Mouse (Mus musculus) 416B (cell line): ENCODE data around the gene Abhd8.
"Not testable (repeated sequence)": the region's sequence is repeated elsewhere in the genome, so short reads cannot be mapped to it uniquely, and the experiment has no call there.

Experiments
- DNase-seq: peaks from one replicate; pipeline ENCODE4 v3.0.0; 2011; ENCODE audit warnings: low read depth

Gene Abhd8

GRCm38 (mm10) chr8:71460716-71461115 lies 2.7 kb downstream of the Abhd8 start:
- no peak for DNase-seq

DNA sequence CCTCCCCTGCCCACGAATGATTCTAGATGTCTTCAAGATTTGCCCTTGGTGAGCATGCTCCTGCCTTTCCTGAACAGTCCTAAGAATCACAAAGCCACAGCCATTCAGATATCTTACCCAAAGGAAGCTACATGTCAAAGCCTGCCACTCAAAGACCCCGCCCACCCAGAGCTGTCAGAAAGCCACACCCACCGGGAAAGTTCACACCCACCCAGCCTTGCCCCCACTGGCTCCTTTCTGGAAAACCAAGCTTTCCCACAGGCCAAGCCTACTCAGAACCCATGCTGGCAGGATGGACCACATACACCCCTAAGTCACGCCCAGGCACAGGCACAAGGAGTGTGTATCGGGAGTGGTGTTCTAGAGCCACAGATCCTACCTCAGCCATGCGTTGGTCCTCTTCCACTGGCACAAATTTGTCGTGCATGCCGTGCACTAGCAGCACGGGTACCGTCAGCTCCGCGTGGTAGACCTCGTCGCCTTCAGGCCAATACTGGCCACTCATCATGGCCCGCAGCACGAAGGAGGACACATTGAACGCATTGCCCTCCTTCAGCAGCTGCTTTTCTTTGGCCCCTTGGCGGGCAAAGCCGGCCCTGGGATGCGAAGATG lies 5.7 kb downstream of the Abhd8 start:
- no peak for DNase-seq

GRCm38 (mm10) chr8:71456906-71457305 lies 6.5 kb downstream of the Abhd8 start:
- DNase-seq: no peak

DNA sequence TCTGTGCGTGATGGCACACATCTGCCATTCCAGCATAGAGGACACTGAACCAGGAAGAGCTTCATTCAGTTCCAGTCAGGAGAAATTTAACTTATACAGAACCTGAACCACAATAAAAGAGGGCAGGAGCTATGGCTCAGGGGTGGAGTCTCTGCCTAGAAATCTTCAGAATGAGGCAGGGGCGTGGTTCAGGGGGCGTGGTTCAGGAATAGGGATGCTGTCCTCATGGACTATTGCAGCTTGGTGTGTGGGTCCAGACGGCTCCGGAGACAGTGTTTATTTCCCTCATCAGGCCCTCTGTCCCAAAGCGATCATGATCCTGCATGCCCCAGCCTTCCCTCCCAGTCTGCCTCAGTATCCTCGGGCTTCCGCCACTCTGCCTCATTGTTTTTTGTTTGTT lies 8.8 kb downstream of the Abhd8 start:
- no peak for DNase-seq

DNA sequence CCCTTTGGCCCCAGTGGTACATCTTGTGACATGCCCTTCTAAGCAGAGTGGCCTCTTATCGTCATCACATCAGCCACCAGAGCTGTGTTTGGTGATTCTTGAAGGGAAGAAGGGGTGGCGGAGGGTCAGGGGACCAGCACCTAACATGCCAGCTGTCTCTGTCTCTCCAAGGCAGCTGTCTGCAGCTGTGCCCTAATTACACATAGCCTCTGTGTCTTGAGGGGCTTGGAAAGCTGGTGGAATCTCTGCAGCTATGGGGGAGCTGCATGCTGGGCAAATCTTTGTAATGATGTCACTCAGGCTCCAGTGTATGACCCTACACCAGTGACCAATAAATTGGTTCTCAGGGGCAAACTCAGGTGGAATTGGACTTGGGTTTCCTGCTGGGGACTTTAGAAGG lies 10.8 kb downstream of the Abhd8 start:
- DNase-seq: no peak

GRCm38 (mm10) chr8:71451777-71452176 lies 11.7 kb downstream of the Abhd8 start:
- DNase-seq: no peak

GRCm38 (mm10) chr8:71451337-71451736 lies 12.1 kb downstream of the Abhd8 start:
- no peak for DNase-seq

GRCm38 (mm10) chr8:71445096-71445495 lies 18.4 kb downstream of the Abhd8 start:
- DNase-seq: no peak

GRCm38 (mm10) chr8:71441404-71441803 lies 22.1 kb downstream of the Abhd8 start:
- peak; percentile 80 for DNase-seq

GRCm38 (mm10) chr8:71437041-71437440 lies 26.4 kb downstream of the Abhd8 start:
- no peak for DNase-seq

- not testable (repeated sequence) for DNase-seq
Measured at GRCm38 (mm10) chr8:71432935-71433334, 30.5 kb downstream of the Abhd8 start.

- no peak for DNase-seq
Measured at GRCm38 (mm10) chr8:71422121-71422520, 41.3 kb downstream of the Abhd8 start.

GRCm38 (mm10) chr8:71411535-71412273 lies 51.8 kb downstream of the Abhd8 start:
- DNase-seq: peak; percentile 83

DNA sequence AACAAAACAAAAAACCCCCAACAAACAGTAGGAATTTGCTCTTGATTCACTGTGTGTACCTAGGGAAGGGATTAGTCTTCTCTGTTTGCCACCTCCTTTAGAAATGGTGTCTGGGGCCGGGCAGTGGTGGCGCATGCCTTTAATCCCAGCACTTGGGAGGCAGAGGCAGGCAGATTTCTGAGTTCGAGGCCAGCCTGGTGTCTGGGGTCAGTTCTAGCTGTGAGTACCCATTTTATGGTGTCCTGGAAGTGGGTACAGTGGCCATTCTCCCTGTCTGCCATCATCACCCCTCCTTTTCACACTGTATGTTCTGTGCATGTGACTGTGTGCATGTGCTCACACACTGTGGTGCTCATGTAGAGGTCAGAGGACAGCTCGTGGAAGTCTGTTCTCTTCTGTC lies 55.2 kb downstream of the Abhd8 start:
- no peak for DNase-seq

- DNase-seq: no peak
Measured at GRCm38 (mm10) chr8:71407441-71407840, 56.0 kb downstream of the Abhd8 start.
